Mouse (Mus musculus) kidney, postnatal 0 days (tissue): ENCODE measurements at regions not wholly inside any gene's neighbourhood (a gene's known extent, or its start where the extent isn't known, plus 50 kb on each side); places are given as distances from the start of the nearest gene placed in this dataset.

Experiments used
- ATAC-seq: fragments of 200-750 bp; cut with Nextera tagmentation; replicated peaks from 2 replicates; pipeline ENCODE4 v1.8.0; 2017; ENCODE audit warnings: low read depth, moderate number of reproducible peaks, moderate TSS enrichment, moderate library complexity; ENCODE audit not compliant: low FRiP score
- DNase-seq: peaks from one replicate; pipeline ENCODE4 v3.0.0-alpha.2; 2016; ENCODE audit warnings: low spot score
- H3K27ac ChIP-seq: fragments of 300-500 bp; sonication (generic); 2 replicates; pipeline ENCODE4 v1.5.1; 2014; ENCODE audit warnings: mild to moderate bottlenecking
- H3K27me3 ChIP-seq: fragments of 300-500 bp; sonication (generic); 2 replicates; pipeline ENCODE4 v1.6.1; 2014; ENCODE audit warnings: low read length, mixed read lengths; ENCODE audit not compliant: insufficient read depth
- H3K36me3 ChIP-seq: fragments of 300-500 bp; sonication (generic); 2 replicates; pipeline ENCODE4 v1.6.1; 2014; ENCODE audit warnings: low read length, mixed read lengths; ENCODE audit not compliant: insufficient read depth
- H3K4me1 ChIP-seq: fragments of 300-500 bp; sonication (generic); replicated peaks from 2 replicates; pipeline ENCODE4 v1.6.1; 2014; ENCODE audit warnings: antibody characterized with exemption, low read length, mixed read lengths; ENCODE audit not compliant: insufficient read depth
- H3K4me2 ChIP-seq: fragments of 300-500 bp; sonication (generic); 2 replicates; pipeline ENCODE4 v1.6.1; 2014; ENCODE audit warnings: mild to moderate bottlenecking, low read length, moderate library complexity, mixed read lengths
- H3K4me3 ChIP-seq: fragments of 300-500 bp; sonication (generic); replicated peaks from 2 replicates; pipeline ENCODE4 v1.5.1; 2014; ENCODE audit warnings: low read depth, low read length
- H3K9ac ChIP-seq: fragments of 300-500 bp; sonication (generic); 2 replicates; pipeline ENCODE4 v1.6.1; 2014; ENCODE audit warnings: low read depth, low read length
- H3K9me3 ChIP-seq: fragments of 300-500 bp; sonication (generic); replicated peaks from 2 replicates; pipeline ENCODE4 v1.6.1; 2016; ENCODE audit warnings: low read length, inconsistent platforms, mixed read lengths
- CTCF ChIP-seq: IDR thresholded peaks from 2 replicates; pipeline ENCODE4 v1.5.1; 2016; ENCODE audit warnings: antibody characterized with exemption, low read depth, mild to moderate bottlenecking, moderate library complexity
- WGBS: fragments of 180-500 bp; shearing (Covaris S2); extraction: QIAGEN DNeasy Blood & Tissue Kit; methylation state at CpG from one replicate; pipeline ENCODE4 v1.1.7; 2014; 5-methylcytosine and 5-hydroxymethylcytosine counted together

- no peaks in the 10 kb centered on the region for H3K4me1 ChIP-seq
- H3K4me2 ChIP-seq, result no peak overlapping the region
- WGBS, result 63% methylated on average over 2 of the region's 2 CpGs
- ATAC-seq (no peak), DNase-seq (no peak)
- H3K27me3 ChIP-seq, result no peaks in the 10 kb centered on the region
- H3K9ac ChIP-seq, result no peak overlapping the region
- no peak overlapping the region for H3K4me3 ChIP-seq
- H3K27ac ChIP-seq, result no peak overlapping the region
- H3K9me3 ChIP-seq, result no peaks in the 10 kb centered on the region
- no peak for TF ChIP-seq CTCF
- H3K36me3 ChIP-seq, result no peaks in the 10 kb centered on the region
Measured at GRCm38 (mm10) chr7:136132976-136133375, 416.8 kb upstream of the Mki67 start.

DNA sequence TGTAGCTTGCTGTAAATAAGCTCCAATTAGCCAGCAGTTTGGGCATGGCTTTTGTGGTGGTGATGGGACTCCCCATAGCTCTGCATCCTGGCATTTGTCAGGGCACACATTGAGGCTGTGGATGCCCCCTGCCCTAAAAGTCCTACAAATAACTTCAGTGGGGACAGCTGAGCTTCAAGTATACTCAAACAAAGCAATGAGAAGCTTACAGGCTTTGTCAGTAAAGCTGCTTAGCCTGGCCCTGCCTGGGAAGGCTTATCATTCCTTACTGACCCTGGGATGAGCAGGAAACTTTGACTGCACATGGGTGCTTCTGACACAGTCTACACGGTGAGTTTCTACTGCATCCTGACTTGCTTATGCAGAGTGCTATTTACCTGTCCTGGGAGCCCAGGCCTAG is 420.5 kb upstream of the Mki67 start:
- WGBS, result 66% methylated on average over 1 of the region's 1 CpGs
- no peak for ATAC-seq

DNA sequence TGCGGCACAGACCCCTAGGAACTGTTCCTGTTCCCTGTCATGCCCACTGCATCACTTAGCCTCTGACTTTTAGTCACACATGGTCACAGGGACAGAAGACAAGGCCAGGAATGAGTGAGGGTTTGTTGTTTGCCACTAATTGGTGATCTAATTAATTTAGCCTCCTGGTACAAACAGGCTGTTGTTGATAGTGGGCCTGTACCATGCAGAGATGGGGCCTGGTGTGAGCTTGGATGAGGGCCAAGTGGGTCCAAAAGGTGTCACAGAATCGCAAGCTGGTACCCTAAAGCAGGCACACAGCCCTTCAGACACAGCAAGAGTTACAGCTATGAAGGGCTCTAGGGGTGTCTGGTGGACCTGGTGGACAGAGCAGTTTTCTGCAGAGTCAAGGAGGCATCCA is 421.2 kb upstream of the Mki67 start:
- ATAC-seq (no peak), DNase-seq (no peak)
- H3K27me3 ChIP-seq, result no peaks in the 10 kb centered on the region
- H3K4me1 ChIP-seq, result no peaks in the 10 kb centered on the region
- no peaks in the 10 kb centered on the region for H3K36me3 ChIP-seq
- no peak overlapping the region for H3K4me3 ChIP-seq
- H3K9ac ChIP-seq, result no peak overlapping the region
- no peaks in the 10 kb centered on the region for H3K9me3 ChIP-seq
- H3K27ac ChIP-seq, result no peak overlapping the region
- 98% methylated on average over 2 of the region's 2 CpGs for WGBS
- no peak overlapping the region for H3K4me2 ChIP-seq
- no peak for TF ChIP-seq CTCF

More for the DNA sequence above, 420.5 kb upstream of the Mki67 start:
- H3K9me3 ChIP-seq, result no peaks in the 10 kb centered on the region
- TF ChIP-seq CTCF, result no peak
- H3K4me1 ChIP-seq, result no peaks in the 10 kb centered on the region
- no peak overlapping the region for H3K4me2 ChIP-seq
- no peaks in the 10 kb centered on the region for H3K36me3 ChIP-seq
- no peaks in the 10 kb centered on the region for H3K27me3 ChIP-seq
- no peak overlapping the region for H3K27ac ChIP-seq
- DNase-seq, result no peak
- H3K9ac ChIP-seq, result no peak overlapping the region
- H3K4me3 ChIP-seq, result no peak overlapping the region

GRCm38 (mm10) chr7:136137831-136138602 is 421.9 kb upstream of the Mki67 start:
- Histone ChIP-seq H3K4me3 (no peak overlapping the region), H3K9ac (no peak overlapping the region), H3K27me3 (no peaks in the 10 kb centered on the region), H3K9me3 (no peaks in the 10 kb centered on the region), H3K4me2 (no peak overlapping the region), H3K4me1 (no peaks in the 10 kb centered on the region), H3K36me3 (no peaks in the 10 kb centered on the region), H3K27ac (no peak overlapping the region)
- DNase-seq (no peak), ATAC-seq (no peak)
- WGBS, result 75% methylated on average over 15 of the region's 15 CpGs
- no peak for TF ChIP-seq CTCF

GRCm38 (mm10) chr7:136142832-136143231 is 426.7 kb upstream of the Mki67 start:
- H3K4me3 ChIP-seq, result no peak overlapping the region

GRCm38 (mm10) chr7:136150196-136150595 is 434.0 kb upstream of the Mki67 start:
- DNase-seq (no peak), ATAC-seq (no peak)
- Histone ChIP-seq H3K4me2 (no peak overlapping the region), H3K27ac (no peak overlapping the region), H3K4me1 (no peaks in the 10 kb centered on the region), H3K36me3 (no peaks in the 10 kb centered on the region), H3K4me3 (no peak overlapping the region), H3K9ac (no peak overlapping the region), H3K27me3 (no peaks in the 10 kb centered on the region), H3K9me3 (no peaks in the 10 kb centered on the region)
- TF ChIP-seq CTCF, result no peak
- WGBS, result 56% methylated on average over 5 of the region's 5 CpGs

More at GRCm38 (mm10) chr7:136142832-136143231, 426.7 kb upstream of the Mki67 start:
- TF ChIP-seq CTCF, result peak; percentile 52
- Histone ChIP-seq H3K9ac (no peak overlapping the region), H3K27ac (no peak overlapping the region), H3K9me3 (no peaks in the 10 kb centered on the region), H3K4me2 (no peak overlapping the region), H3K27me3 (no peaks in the 10 kb centered on the region), H3K36me3 (no peaks in the 10 kb centered on the region), H3K4me1 (no peaks in the 10 kb centered on the region)
- ATAC-seq (no peak), DNase-seq (no peak)

- Histone ChIP-seq H3K4me2 (no peak overlapping the region), H3K36me3 (no peaks in the 10 kb centered on the region), H3K27me3 (no peaks in the 10 kb centered on the region), H3K27ac (no peak overlapping the region), H3K9ac (no peak overlapping the region), H3K9me3 (no peaks in the 10 kb centered on the region), H3K4me3 (no peak overlapping the region), H3K4me1 (no peaks in the 10 kb centered on the region)
- WGBS, result 72% methylated on average over 4 of the region's 4 CpGs
- DNase-seq, result no peak
- ATAC-seq, result no peak
- no peak for TF ChIP-seq CTCF
Measured at GRCm38 (mm10) chr7:136151301-136151930, 435.3 kb upstream of the Mki67 start.
